Mouse (Mus musculus) limb, embryonic 13.5 days (tissue): ENCODE data around the gene Boll. TPM values are rescaled to one million over a fixed set of nuclear protein-coding genes. Genes with fewer than 3 reads are reported as not detected.

Source experiments
- ATAC-seq: fragments of 200-750 bp; cut with Nextera tagmentation; 2 replicates; pipeline ENCODE4 v1.8.0; 2017; ENCODE audit warnings: low read depth, moderate number of reproducible peaks, moderate TSS enrichment; ENCODE audit not compliant: low FRiP score
- H3K27ac ChIP-seq: fragments of 300-500 bp; sonication (generic); 2 replicates; pipeline ENCODE4 v1.5.1; 2015; ENCODE audit warnings: inconsistent platforms, mild to moderate bottlenecking, moderate library complexity
- H3K27me3 ChIP-seq: fragments of 300-500 bp; sonication (generic); 2 replicates; pipeline ENCODE4 v1.6.1; 2015; ENCODE audit warnings: mild to moderate bottlenecking, inconsistent platforms
- H3K36me3 ChIP-seq: fragments of 300-500 bp; sonication (generic); 2 replicates; pipeline ENCODE4 v1.6.1; 2015; ENCODE audit warnings: inconsistent platforms, mild to moderate bottlenecking, moderate library complexity
- H3K4me1 ChIP-seq: fragments of 300-500 bp; sonication (generic); 2 replicates; pipeline ENCODE4 v1.6.1; 2015; ENCODE audit warnings: inconsistent platforms
- H3K4me2 ChIP-seq: fragments of 300-500 bp; sonication (generic); replicated peaks from 2 replicates; pipeline ENCODE4 v1.6.1; 2015; ENCODE audit warnings: inconsistent platforms, mild to moderate bottlenecking, moderate library complexity
- H3K4me3 ChIP-seq: fragments of 300-500 bp; sonication (generic); 2 replicates; pipeline ENCODE4 v1.5.1; 2015; ENCODE audit warnings: moderate library complexity, mild to moderate bottlenecking, inconsistent platforms
- H3K9ac ChIP-seq: fragments of 300-500 bp; sonication (generic); 2 replicates; pipeline ENCODE4 v1.6.1; 2015; ENCODE audit warnings: mild to moderate bottlenecking, inconsistent platforms
- H3K9me3 ChIP-seq: fragments of 300-500 bp; sonication (generic); 2 replicates; pipeline ENCODE4 v1.6.1; 2016; ENCODE audit warnings: inconsistent platforms
- WGBS: fragments of 180-500 bp; shearing (Covaris S2); methylation state at CpG from one replicate; pipeline ENCODE4 v1.1.7; 2015; 5-methylcytosine and 5-hydroxymethylcytosine counted together
- polyA plus RNA-seq: library from polyadenylated mRNA; unstranded; fragments of >200 nt; fragmentation: Nextera tagmentation; extraction: Ambion mirVana; gene quantifications from 2 replicates; pipeline ENCODE4 v1.2.1, GENCODE M21; 2015

The Boll gene
- polyA plus RNA-seq, result 0.42 and 4.8 TPM in 2 replicates

GRCm38 (mm10) chr1:55363044-55363565 lies at the start of gene Boll:
Gene Boll (minus strand): TSS chr1:55363469.
- WGBS, result 9% methylated on average over 63 of the region's 68 CpGs
- H3K27ac ChIP-seq, result no peak within 1 kb of the TSS
- no peaks in the 10 kb centered on the region for H3K36me3 ChIP-seq
- peaks cover 36% of the 10 kb centered on the region for H3K27me3 ChIP-seq
- peak within 1 kb of the TSS; percentile 47 for H3K4me3 ChIP-seq
- peak; percentile 81 for ATAC-seq
- peak within 1 kb of the TSS; percentile 64 for H3K4me2 ChIP-seq
- 0 out of 2 replicates have a peak, but pooled peaks cover 3% of the 10 kb centered on the region for H3K4me1 ChIP-seq
- peaks cover 11% of the 10 kb centered on the region for H3K9me3 ChIP-seq
- H3K9ac ChIP-seq, result 0 out of 2 replicates have a peak within 1 kb of the TSS, but pooled peaks have one; percentile 19

GRCm38 (mm10) chr1:55412569-55412968 lies 49.3 kb upstream of the Boll start:
- Histone ChIP-seq H3K36me3 (no peaks in the 10 kb centered on the region), H3K4me2 (no peak overlapping the region), H3K4me1 (peaks cover 3% of the 10 kb centered on the region; the same call in 1 of the 2 replicates), H3K9ac (no peak overlapping the region), H3K9me3 (no peaks in the 10 kb centered on the region), H3K27ac (no peak overlapping the region), H3K27me3 (peaks cover 8% of the 10 kb centered on the region), H3K4me3 (no peak overlapping the region)
- ATAC-seq, result no peak
- WGBS, result 28% methylated on average over 6 of the region's 6 CpGs

- no peak for ATAC-seq
- no peak overlapping the region for H3K27ac ChIP-seq
- H3K9me3 ChIP-seq, result no peaks in the 10 kb centered on the region
- peaks cover 9% of the 10 kb centered on the region; the same call in 1 of the 2 replicates for H3K4me1 ChIP-seq
- peaks cover 18% of the 10 kb centered on the region for H3K27me3 ChIP-seq
- H3K9ac ChIP-seq, result no peak overlapping the region
- H3K36me3 ChIP-seq, result no peaks in the 10 kb centered on the region
- 71% methylated on average over 2 of the region's 2 CpGs for whole genome bisulfite sequencing
- H3K4me3 ChIP-seq, result no peak overlapping the region
- no peak overlapping the region for H3K4me2 ChIP-seq
Observed at GRCm38 (mm10) chr1:55411079-55411478, 47.8 kb upstream of the Boll start.

GRCm38 (mm10) chr1:55410670-55411069 lies 47.4 kb upstream of the Boll start:
- Histone ChIP-seq H3K36me3 (no peaks in the 10 kb centered on the region), H3K4me1 (peaks cover 9% of the 10 kb centered on the region; the same call in 1 of the 2 replicates), H3K4me3 (no peak overlapping the region), H3K9me3 (no peaks in the 10 kb centered on the region), H3K4me2 (no peak overlapping the region), H3K27ac (no peak overlapping the region), H3K9ac (no peak overlapping the region), H3K27me3 (peaks cover 18% of the 10 kb centered on the region)
- ATAC-seq, result no peak
- 79% methylated on average over 2 of the region's 2 CpGs for WGBS

- Histone ChIP-seq H3K36me3 (no peaks in the 10 kb centered on the region), H3K27me3 (peaks cover 32% of the 10 kb centered on the region), H3K4me1 (peaks cover 15% of the 10 kb centered on the region), H3K4me3 (peak overlapping the region; percentile 67), H3K9ac (peak overlapping the region; percentile 75), H3K27ac (peak overlapping the region; percentile 39; the same call in 1 of the 2 replicates), H3K4me2 (peak overlapping the region; percentile 99), H3K9me3 (no peaks in the 10 kb centered on the region)
- ATAC-seq, result no peak
- WGBS, result 2% methylated on average over 35 of the region's 35 CpGs
Observed at GRCm38 (mm10) chr1:55406531-55407375, 43.5 kb upstream of the Boll start.

- H3K4me2 ChIP-seq, result peak overlapping the region; percentile 99
- H3K9me3 ChIP-seq, result no peaks in the 10 kb centered on the region
- peaks cover 32% of the 10 kb centered on the region for H3K27me3 ChIP-seq
- peak; percentile 57; the same call in 1 of the 2 replicates for ATAC-seq
- peaks cover 15% of the 10 kb centered on the region for H3K4me1 ChIP-seq
- peak overlapping the region; percentile 67 for H3K4me3 ChIP-seq
- WGBS, result under 1% methylated on average over 39 of the region's 42 CpGs
- peak overlapping the region; percentile 75 for H3K9ac ChIP-seq
- H3K36me3 ChIP-seq, result no peaks in the 10 kb centered on the region
- H3K27ac ChIP-seq, result peak overlapping the region; percentile 39; the same call in 1 of the 2 replicates
Observed at GRCm38 (mm10) chr1:55406023-55406413, 42.7 kb upstream of the Boll start.

- Histone ChIP-seq H3K27ac (peak within 1 kb of the TSS; percentile 39; the same call in 1 of the 2 replicates), H3K9me3 (no peaks in the 10 kb centered on the region), H3K4me3 (peak within 1 kb of the TSS; percentile 67), H3K27me3 (peaks cover 32% of the 10 kb centered on the region), H3K4me1 (peaks cover 15% of the 10 kb centered on the region), H3K36me3 (no peaks in the 10 kb centered on the region), H3K4me2 (peak within 1 kb of the TSS; percentile 99), H3K9ac (peak within 1 kb of the TSS; percentile 75)
- peak; percentile 98 for ATAC-seq
- WGBS, result 4% methylated on average over 37 of the region's 51 CpGs
Observed at GRCm38 (mm10) chr1:55405272-55406022, 42.2 kb upstream of the Boll start, which contains the start of gene Plcl1. Gene Plcl1 (plus strand): TSS chr1:55405921.

- Histone ChIP-seq H3K27ac (no peak overlapping the region), H3K27me3 (peaks cover 32% of the 10 kb centered on the region), H3K4me2 (peak overlapping the region; percentile 99; the same call in 1 of the 2 replicates), H3K9me3 (no peaks in the 10 kb centered on the region), H3K4me3 (no peak overlapping the region), H3K4me1 (peaks cover 15% of the 10 kb centered on the region), H3K9ac (no peak overlapping the region), H3K36me3 (no peaks in the 10 kb centered on the region)
- ATAC-seq, result no peak
- 6% methylated on average over 3 of the region's 3 CpGs for WGBS
Observed at GRCm38 (mm10) chr1:55404439-55404838, 41.2 kb upstream of the Boll start.

GRCm38 (mm10) chr1:55399891-55400290 lies 36.6 kb upstream of the Boll start:
- ATAC-seq, result 0 out of 2 replicates have a peak, but pooled peaks have one; percentile 48
- 26% methylated on average over 5 of the region's 5 CpGs for WGBS

GRCm38 (mm10) chr1:55383114-55383773 lies 20.0 kb upstream of the Boll start:
- H3K4me1 ChIP-seq, result no peaks in the 10 kb centered on the region
- peak; percentile 57 for ATAC-seq
- 19% methylated on average over 9 of the region's 9 CpGs for WGBS
- no peak overlapping the region for H3K27ac ChIP-seq
- no peaks in the 10 kb centered on the region for H3K27me3 ChIP-seq
- 0 out of 2 replicates have a peak overlapping the region, but pooled peaks have one; percentile 14 for H3K4me2 ChIP-seq
- H3K9me3 ChIP-seq, result no peaks in the 10 kb centered on the region
- H3K9ac ChIP-seq, result no peak overlapping the region
- H3K4me3 ChIP-seq, result no peak overlapping the region
- no peaks in the 10 kb centered on the region for H3K36me3 ChIP-seq

More at GRCm38 (mm10) chr1:55399891-55400290, 36.6 kb upstream of the Boll start:
- Histone ChIP-seq H3K27me3 (peaks cover 9% of the 10 kb centered on the region), H3K4me2 (no peak overlapping the region), H3K9ac (no peak overlapping the region), H3K4me1 (peaks cover 4% of the 10 kb centered on the region), H3K36me3 (no peaks in the 10 kb centered on the region), H3K27ac (no peak overlapping the region), H3K4me3 (no peak overlapping the region), H3K9me3 (no peaks in the 10 kb centered on the region)

- Histone ChIP-seq H3K4me2 (no peak overlapping the region), H3K4me3 (no peak overlapping the region), H3K9me3 (no peaks in the 10 kb centered on the region), H3K27me3 (no peaks in the 10 kb centered on the region), H3K9ac (no peak overlapping the region), H3K4me1 (no peaks in the 10 kb centered on the region), H3K36me3 (no peaks in the 10 kb centered on the region), H3K27ac (no peak overlapping the region)
- 83% methylated on average over 2 of the region's 2 CpGs for WGBS
- no peak for ATAC-seq
Observed at GRCm38 (mm10) chr1:55380527-55380926, 17.3 kb upstream of the Boll start.
